Mouse (Mus musculus): ENCODE data around the gene Abtb2.

Abtb2 gene

GRCm38 (mm10) chr2:103743536-103743935 lies 177.4 kb downstream of the Abtb2 start:
- no peak for DNase-seq (ENCODE audit: low spot score)

- DNase-seq (ENCODE audit: low spot score), result peak; percentile 57
These were observed 177.9 kb downstream of the Abtb2 start for GRCm38 (mm10) chr2:103743988-103744387.

- DNase-seq (ENCODE audit: low spot score), result no peak
These were observed 179.4 kb downstream of the Abtb2 start for GRCm38 (mm10) chr2:103745481-103745880.

- DNase-seq (ENCODE audit: low spot score), result no peak
These were observed 180.0 kb downstream of the Abtb2 start for GRCm38 (mm10) chr2:103746096-103746495.

- no peak for DNase-seq (ENCODE audit: low spot score)
These were observed 180.7 kb downstream of the Abtb2 start for GRCm38 (mm10) chr2:103746761-103747160.

- DNase-seq (ENCODE audit: low spot score), result no peak
These were observed 181.8 kb downstream of the Abtb2 start for GRCm38 (mm10) chr2:103747891-103748290.

- DNase-seq (ENCODE audit: low spot score), result no peak
These were observed 183.0 kb downstream of the Abtb2 start for GRCm38 (mm10) chr2:103749091-103749490.

- no peak for DNase-seq (ENCODE audit: low spot score)
These were observed 185.7 kb downstream of the Abtb2 start for GRCm38 (mm10) chr2:103751771-103752170.

- DNase-seq (ENCODE audit: low spot score), result no peak
These were observed 188.5 kb downstream of the Abtb2 start for GRCm38 (mm10) chr2:103754614-103755013.

GRCm38 (mm10) chr2:103755458-103756085 lies 189.5 kb downstream of the Abtb2 start:
- no peak for DNase-seq (ENCODE audit: low spot score)

- DNase-seq (ENCODE audit: low spot score), result peak; percentile 40
These were observed 194.3 kb downstream of the Abtb2 start for GRCm38 (mm10) chr2:103760421-103760820.

GRCm38 (mm10) chr2:103760906-103761716 lies 195.0 kb downstream of the Abtb2 start, which contains the start of gene Nat10:
Nat10 (minus strand) TSS chr2:103761270.
- peak; percentile 96 for DNase-seq (ENCODE audit: low spot score)

GRCm38 (mm10) chr2:103761993-103762392 lies 195.9 kb downstream of the Abtb2 start:
- peak; percentile 15 for DNase-seq (ENCODE audit: low spot score)

GRCm38 (mm10) chr2:103762492-103762891 lies 196.4 kb downstream of the Abtb2 start:
- no peak for DNase-seq (ENCODE audit: low spot score)
